ENCODE assay signal across 8 mouse cellular contexts in genomic region chr5:134179871-134180270, GRCm38 (mm10). TPM values are rescaled to one million over a fixed set of nuclear protein-coding genes. Genes with fewer than 3 reads are reported as not detected.
A peak's percentile ranks its signal among the peaks of the same experiment; 100 is the strongest.
DNase-seq lines count a peak whose midpoint lies in the region; ATAC-seq and TF ChIP-seq lines count a peak whose summit lies in the region.

No protein-coding gene starts in this region.

- no peak overlapping the region for H3K4me3 ChIP-seq in ES-E14 (ENCODE audit: insufficient read depth in 1 of 2, low read depth in 1 of 2, low read length in 2 of 2, poor library complexity in 1 of 2, severe bottlenecking in 1 of 2)
- H3K4me3 ChIP-seq in layer of hippocampus, adult 2 months = no peak overlapping the region

- in situ Hi-C loops in ES-E14 (cut with MboI; ENCODE audit: low sequenced_read_pairs in 2 of 2, unreplicated experiment in 2 of 2) = loop anchor here in 1 of 2 experiments (10.0 kb wide), 2 partner anchors 165 to 285 kb away; no protein-coding TSS in a partner anchor

- H3K4me1 ChIP-seq in ES-E14 (ENCODE audit: control insufficient read depth in 2 of 2, insufficient read depth in 2 of 2, low read length in 2 of 2, poor library complexity in 1 of 2) = peaks cover 5 to 20% of the 10 kb centered on the region in 2 experiments; a peak in 3 of 4 replicates

- H3K36me3 ChIP-seq in ES-E14 (ENCODE audit: control insufficient read depth, insufficient read depth, low read length, poor library complexity, severe bottlenecking) = no peaks in the 10 kb centered on the region

- TF ChIP-seq CTCF in layer of hippocampus, adult 2 months (conservative IDR thresholded peaks at IDR 0.05) = peak; percentile 97

- peak; percentile 71 for DNase-seq in cerebellum, adult 11 months
- DNase-seq in ES-E14 (ENCODE audit: low read depth, low spot score) = peak; percentile 65
- DNase-seq in cerebellum, adult 11-12 months = peak; percentile 60
- DNase-seq in frontal cortex, postnatal 25 days (ENCODE audit: low spot score in 2 of 2) = peak; percentile 81 to 83
- DNase-seq in layer of hippocampus, adult 2 months (ENCODE audit: low spot score in 2 of 2) = peak; percentile 79 to 82
- DNase-seq in lung, postnatal 14 days = peak; percentile 92
- DNase-seq in spleen, adult 18-20 months = peak; percentile 61 to 83

- H3K27ac ChIP-seq in ES-E14 (ENCODE audit: insufficient read depth, low read depth, low read length, poor library complexity, severe bottlenecking) = no peak overlapping the region
- H3K27ac ChIP-seq in layer of hippocampus, adult 2 months = no peak overlapping the region

- H3K9me3 ChIP-seq in ES-E14 (ENCODE audit: control insufficient read depth, insufficient read depth, low read depth, low read length) = no peaks in the 10 kb centered on the region

- ATAC-seq in cerebellum, adult (ENCODE audit: insufficient number of reproducible peaks, low FRiP score, low TSS enrichment) = no peak

- no peak overlapping the region for H3K9ac ChIP-seq in ES-E14 (ENCODE audit: insufficient read depth, low read depth, low read length, poor library complexity, severe bottlenecking)

TF ChIP-seq in ES-E14, 5 proteins besides CTCF, POLR2A, EP300 and RAD21:
- TF ChIP-seq ZC3H11A (IDR thresholded peaks at IDR 0.05; ENCODE audit: borderline replicate concordance, low read depth, low read length) = peak; percentile 78
- no peak for TF ChIP-seq HCFC1 (IDR thresholded peaks at IDR 0.05; ENCODE audit: borderline replicate concordance, insufficient read depth, low read length)
- peak; percentile 95 for TF ChIP-seq ZNF384 (IDR thresholded peaks at IDR 0.05; ENCODE audit: low read depth, low read length)

RNA-seq across cellular contexts. Expression of gene Rcc1l, which starts 3.3 kb away (rescaled TPM):
- total RNA-seq in ES-E14 (2012; rRNA removed) = 26.0 and 30.9 TPM in 2 replicates
- 10 to 100 TPM; 15.9 to 16.4 TPM for total RNA-seq in layer of hippocampus, adult 2 months (2021)

RNA-seq across cellular contexts. Expression of gene Gtf2ird2, which starts 3.9 kb away (rescaled TPM):
- 2.2 and 2.3 TPM in 2 replicates for total RNA-seq in ES-E14 (2012; rRNA removed)
- total RNA-seq in layer of hippocampus, adult 2 months (2021) = 10 to 100 TPM; 15.4 to 17.6 TPM

RNA-seq across cellular contexts. Expression of gene Ncf1, which starts 49.6 kb away (rescaled TPM):
- 0.16 and 0.67 TPM in 2 replicates for total RNA-seq in ES-E14 (2012; rRNA removed)
- 1 to 10 TPM; 7.2 to 9.0 TPM for total RNA-seq in layer of hippocampus, adult 2 months (2021)
